18 mouse cellular contexts compared by ENCODE assay signal in the genomic region with DNA sequence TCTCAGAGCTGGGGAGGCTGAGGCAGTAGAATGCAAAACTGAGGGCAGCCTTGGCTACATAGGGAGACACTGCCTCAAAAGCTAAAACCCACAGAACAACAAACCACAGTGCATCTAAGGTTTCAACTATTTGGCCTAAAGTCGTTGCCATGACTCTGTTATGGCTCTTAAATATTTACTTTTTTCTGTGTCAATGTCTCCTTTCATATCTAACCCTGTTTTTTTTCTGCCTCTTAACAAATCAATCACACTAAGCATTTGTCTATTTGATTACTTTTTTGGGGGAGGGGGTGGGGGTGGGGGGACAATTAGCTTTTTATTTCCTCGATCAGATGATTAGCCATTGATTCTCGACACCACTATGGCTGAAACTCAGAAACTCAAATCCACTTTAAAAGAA.
DNase-seq lines count a peak whose midpoint lies in the region; ATAC-seq and TF ChIP-seq lines count a peak whose summit lies in the region.
"Had no signal": no experiment of that assay in that cellular context is flagged by ENCODE, and none has a peak within 500 bp of the region (broad histone marks: within the 10 kb centered on the region; RNA-seq: fewer than 3 reads in every experiment).

No protein-coding gene starts in this region.

- H3K4me3 ChIP-seq in liver, adult 2 months (ENCODE audit: insufficient read depth, low read depth, low read length): no peak overlapping the region
- no peak overlapping the region for H3K4me3 ChIP-seq in liver, embryonic 12.5 days
- no peak overlapping the region for H3K4me3 ChIP-seq in midbrain, embryonic 10.5 days
- no peak overlapping the region for H3K4me3 ChIP-seq in midbrain, embryonic 15.5 days
- no peak overlapping the region for H3K4me3 ChIP-seq in embryonic facial prominence, embryonic 10.5 days
- H3K4me3 ChIP-seq: embryonic facial prominence, embryonic 12.5 days; forebrain, embryonic 13.5 days; forebrain, embryonic 15.5 days had no signal

- ATAC-seq in liver, embryonic 12.5 days: no peak
- ATAC-seq in midbrain, embryonic 15.5 days (replicated peaks): no peak
- ATAC-seq: forebrain, embryonic 13.5 days; forebrain, embryonic 15.5 days had no signal

- no peaks in the 10 kb centered on the region for H3K9me3 ChIP-seq in liver, embryonic 12.5 days (replicated peaks)
- H3K9me3 ChIP-seq in midbrain, embryonic 10.5 days (replicated peaks): no peaks in the 10 kb centered on the region
- H3K9me3 ChIP-seq in midbrain, embryonic 15.5 days: no peaks in the 10 kb centered on the region
- H3K9me3 ChIP-seq in embryonic facial prominence, embryonic 10.5 days: no peaks in the 10 kb centered on the region
- H3K9me3 ChIP-seq: embryonic facial prominence, embryonic 12.5 days; forebrain, embryonic 13.5 days; forebrain, embryonic 15.5 days had no signal

- no peak overlapping the region for H3K4me2 ChIP-seq in liver, embryonic 12.5 days
- H3K4me2 ChIP-seq in midbrain, embryonic 15.5 days: no peak overlapping the region
- H3K4me2 ChIP-seq: embryonic facial prominence, embryonic 12.5 days; forebrain, embryonic 13.5 days; forebrain, embryonic 15.5 days had no signal

- H3K36me3 ChIP-seq in liver, adult 2 months (ENCODE audit: control insufficient read depth, insufficient read depth, low read length): no peaks in the 10 kb centered on the region
- no peaks in the 10 kb centered on the region for H3K36me3 ChIP-seq in liver, embryonic 12.5 days
- H3K36me3 ChIP-seq in midbrain, embryonic 10.5 days: no peaks in the 10 kb centered on the region
- H3K36me3 ChIP-seq in midbrain, embryonic 15.5 days (replicated peaks): no peaks in the 10 kb centered on the region
- no peaks in the 10 kb centered on the region for H3K36me3 ChIP-seq in embryonic facial prominence, embryonic 10.5 days (replicated peaks)
- H3K36me3 ChIP-seq: embryonic facial prominence, embryonic 12.5 days; forebrain, embryonic 15.5 days had no signal

- 24% methylated on average over 3 of the region's 3 CpGs for WGBS in liver, adult 2 months
- 52% methylated on average over 3 of the region's 3 CpGs for WGBS in liver, embryonic 12.5 days (ENCODE audit: insufficient replicate concordance)
- 50% methylated on average over 3 of the region's 3 CpGs for WGBS in midbrain, embryonic 10.5 days
- 43% methylated on average over 3 of the region's 3 CpGs for WGBS in midbrain, embryonic 15.5 days
- 38% methylated on average over 3 of the region's 3 CpGs for whole genome bisulfite sequencing in embryonic facial prominence, embryonic 10.5 days

- peak; percentile 90 for DNase-seq in liver, adult 2 months (ENCODE audit: extremely low read depth, low read depth, low spot score)
- no peak for DNase-seq in midbrain, embryonic 10.5 days (ENCODE audit: low spot score)
- DNase-seq in embryonic facial prominence, embryonic 10.5 days (ENCODE audit: low spot score): no peak
- no peak for DNase-seq in retina, postnatal 1 day
- DNase-seq: adrenal gland, adult 2 months; adrenal gland, postnatal 10 days; adrenal gland, postnatal 25 days; cerebellum, adult 11 months; cerebellum, adult 18-20 months; cerebellum, adult 8-10 months; cerebellum, adult 9-11 months; cerebellum, postnatal 14 days; cerebellum, postnatal 36 days had no signal

- H3K27ac ChIP-seq in liver, adult 2 months (replicated peaks; ENCODE audit: insufficient read depth, low read depth, low read length): peak overlapping the region; percentile 54
- no peak overlapping the region for H3K27ac ChIP-seq in liver, embryonic 12.5 days
- peak overlapping the region; percentile 69 for H3K27ac ChIP-seq in midbrain, embryonic 10.5 days (replicated peaks)
- no peak overlapping the region for H3K27ac ChIP-seq in midbrain, embryonic 15.5 days
- H3K27ac ChIP-seq in embryonic facial prominence, embryonic 10.5 days (replicated peaks): 0 out of 2 replicates have a peak overlapping the region, but pooled peaks have one; percentile 31
- H3K27ac ChIP-seq: embryonic facial prominence, embryonic 12.5 days; forebrain, embryonic 13.5 days; forebrain, embryonic 15.5 days had no signal

- no peaks in the 10 kb centered on the region for H3K79me2 ChIP-seq in liver, adult 2 months (ENCODE audit: control insufficient read depth, insufficient read depth, low read length)

- no peak overlapping the region for H3K9ac ChIP-seq in liver, adult 2 months (ENCODE audit: low read depth, low read length)
- H3K9ac ChIP-seq in liver, embryonic 12.5 days: no peak overlapping the region
- H3K9ac ChIP-seq in midbrain, embryonic 15.5 days: no peak overlapping the region
- H3K9ac ChIP-seq: embryonic facial prominence, embryonic 12.5 days; forebrain, embryonic 13.5 days; forebrain, embryonic 15.5 days had no signal

- peaks cover 27% of the 10 kb centered on the region for H3K4me1 ChIP-seq in liver, adult 2 months (ENCODE audit: control insufficient read depth, insufficient read depth, low read length)
- peaks cover 34% of the 10 kb centered on the region for H3K4me1 ChIP-seq in liver, embryonic 12.5 days
- peaks cover 54% of the 10 kb centered on the region for H3K4me1 ChIP-seq in midbrain, embryonic 10.5 days
- H3K4me1 ChIP-seq in midbrain, embryonic 15.5 days: peaks cover 20% of the 10 kb centered on the region
- H3K4me1 ChIP-seq in embryonic facial prominence, embryonic 10.5 days: peaks cover 35% of the 10 kb centered on the region

- no peak for TF ChIP-seq CTCF in liver, adult 2 months (IDR thresholded peaks at IDR 0.05; ENCODE audit: low read depth, low read length)

- no peak for TF ChIP-seq POLR2A in liver, adult 2 months (IDR thresholded peaks at IDR 0.05; ENCODE audit: extremely low read depth, insufficient read depth, low read length)

- no peaks in the 10 kb centered on the region for H3K27me3 ChIP-seq in liver, adult 2 months (ENCODE audit: control insufficient read depth, insufficient read depth, low read length)
- H3K27me3 ChIP-seq in liver, embryonic 12.5 days (replicated peaks): no peaks in the 10 kb centered on the region
- H3K27me3 ChIP-seq in midbrain, embryonic 10.5 days (ENCODE audit: low read depth, poor library complexity, severe bottlenecking): peaks cover 12% of the 10 kb centered on the region
- H3K27me3 ChIP-seq in midbrain, embryonic 15.5 days (replicated peaks): 0 out of 2 replicates have a peak, but pooled peaks cover 3% of the 10 kb centered on the region
- H3K27me3 ChIP-seq in embryonic facial prominence, embryonic 10.5 days (replicated peaks; ENCODE audit: low read depth, poor library complexity, severe bottlenecking): no peaks in the 10 kb centered on the region
- H3K27me3 ChIP-seq: embryonic facial prominence, embryonic 12.5 days; forebrain, embryonic 13.5 days; forebrain, embryonic 15.5 days had no signal

Comparison
In these comparisons a context has a peak if more than half of its experiments do, and no peak if none do; other contexts are left out.
1. H3K27ac ChIP-seq: peak in liver, adult 2 months (single experiment), midbrain, embryonic 10.5 days (single experiment) and embryonic facial prominence, embryonic 10.5 days (single experiment); none in liver, embryonic 12.5 days (single experiment) and midbrain, embryonic 15.5 days (single experiment).